Mouse (Mus musculus) spleen, postnatal 4 days (tissue): Measurements from ENCODE around the gene Mylk.

Experiments used
- DNase-seq, 2 experiments: peaks; one replicate each; pipeline ENCODE4 v3.0.0; 2022; ENCODE audit warnings: low spot score in 2 of 2

The Mylk gene

DNA sequence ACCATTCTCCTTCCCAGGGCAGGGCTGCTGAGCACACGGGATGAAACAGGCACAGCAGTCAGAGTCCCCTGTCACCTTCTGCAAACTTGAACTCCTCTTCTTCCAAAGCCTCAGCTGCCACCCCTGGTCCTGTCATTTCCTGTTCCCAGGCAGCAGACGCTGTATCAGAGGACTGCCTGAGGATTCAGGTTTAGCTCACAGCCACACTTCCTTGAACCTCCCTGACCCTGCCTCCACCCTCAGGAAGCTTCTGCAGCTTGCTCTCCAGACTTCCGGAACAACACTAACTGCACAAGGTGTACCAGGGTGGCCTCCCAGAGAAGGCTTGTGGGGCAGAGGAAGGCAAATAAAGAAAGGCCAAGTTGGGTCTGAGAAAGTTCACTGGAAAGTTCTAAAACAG is 102.6 kb downstream of the Mylk start:
- DNase-seq: no peak

DNA sequence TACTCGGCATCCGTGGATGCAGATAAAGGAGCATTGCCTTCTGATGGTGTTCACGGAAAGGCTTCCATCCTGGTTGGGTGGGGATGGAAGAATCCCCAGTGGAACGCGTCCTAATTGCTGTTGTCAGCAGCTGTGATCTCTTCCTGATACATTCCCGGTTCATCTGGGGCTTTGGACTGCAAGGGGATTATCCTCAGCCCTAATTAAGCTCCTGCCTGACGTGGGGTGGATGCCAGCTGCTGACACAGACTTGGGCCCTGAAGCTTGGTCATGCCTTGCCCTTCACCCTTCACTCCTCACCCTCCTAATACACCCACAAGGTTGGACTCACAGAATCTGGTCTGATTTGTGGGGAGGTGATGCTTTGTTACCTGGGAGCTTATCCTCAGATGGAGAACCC is 109.1 kb downstream of the Mylk start:
- DNase-seq: no peak

DNA sequence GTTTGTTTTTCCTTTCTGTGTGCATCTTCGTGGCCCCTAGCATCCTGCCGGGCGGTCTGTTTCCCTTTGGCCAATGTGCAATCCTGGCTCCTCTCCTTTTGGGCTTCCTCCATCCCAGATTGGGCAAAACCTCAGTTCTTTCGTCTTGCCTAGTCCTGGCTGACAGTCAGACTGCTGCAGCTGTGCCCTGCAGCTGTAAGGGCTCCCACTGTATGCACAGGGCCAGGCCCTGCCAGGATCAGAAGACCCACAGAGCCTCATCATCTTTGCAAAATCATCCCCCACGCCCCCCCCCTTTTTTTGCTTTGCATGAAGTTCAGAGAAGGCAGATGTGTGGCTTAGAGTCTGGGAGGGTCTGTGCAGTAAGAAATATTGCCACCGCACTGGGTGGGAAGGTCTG is 110.1 kb downstream of the Mylk start:
- DNase-seq: no peak

DNA sequence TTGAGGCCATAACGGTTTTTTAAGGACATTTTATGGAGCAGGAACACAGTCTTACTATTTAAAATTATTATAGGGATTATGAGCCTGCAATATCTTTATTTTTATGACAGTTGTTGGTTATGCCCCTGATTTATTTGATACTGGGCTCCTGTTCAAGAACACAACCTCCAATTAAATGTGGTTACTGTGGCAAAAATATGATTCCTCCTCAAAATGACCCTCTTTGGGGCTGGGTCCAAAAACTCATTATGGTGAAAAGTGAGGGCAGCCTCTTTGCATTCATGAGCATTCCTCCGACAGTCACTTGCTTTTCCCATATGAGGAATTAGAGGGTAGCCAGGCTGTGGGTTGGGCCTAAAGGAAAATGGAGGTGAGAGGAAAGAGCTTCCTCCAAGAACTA is 110.7 kb downstream of the Mylk start:
- no peak for DNase-seq

DNA sequence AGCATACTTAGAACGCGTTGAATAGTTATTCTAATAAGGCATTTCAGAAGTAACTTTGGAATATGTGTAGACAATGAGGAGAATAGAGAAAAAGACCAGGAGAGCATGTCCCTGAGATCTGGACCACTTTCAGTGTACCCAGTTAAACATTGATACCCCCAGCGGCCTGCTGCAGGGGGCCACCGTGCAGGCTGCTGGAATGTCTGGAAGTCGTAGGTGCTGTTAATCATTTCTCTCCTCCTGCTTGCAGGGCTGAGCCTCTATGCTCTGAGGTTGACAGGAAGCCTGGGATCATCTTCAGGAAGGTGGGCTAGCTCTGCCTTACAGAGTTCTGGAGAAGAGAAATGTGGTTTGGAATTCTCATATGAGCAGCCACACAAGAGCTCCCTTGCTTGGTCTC is 112.6 kb downstream of the Mylk start:
- no peak for DNase-seq

DNA sequence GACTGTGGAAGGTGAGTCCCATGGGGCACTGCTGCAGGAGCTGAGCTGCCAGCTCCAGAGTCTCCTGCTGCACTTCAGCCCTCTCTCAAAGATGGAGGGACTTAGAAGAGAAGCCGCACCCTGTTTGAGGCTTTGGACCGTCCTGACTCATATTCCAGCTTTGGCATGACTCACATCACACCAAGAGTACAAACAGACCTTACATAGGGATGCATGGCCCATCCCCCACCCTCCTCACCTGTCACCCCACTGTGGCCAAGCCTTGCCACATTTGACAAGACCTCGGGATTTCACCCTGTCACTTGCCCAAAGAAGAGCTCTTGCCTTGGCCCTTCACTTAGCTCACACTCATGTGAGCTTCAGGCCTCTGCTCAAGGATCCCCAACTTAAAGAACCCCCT is 115.8 kb downstream of the Mylk start:
- no peak for DNase-seq

DNA sequence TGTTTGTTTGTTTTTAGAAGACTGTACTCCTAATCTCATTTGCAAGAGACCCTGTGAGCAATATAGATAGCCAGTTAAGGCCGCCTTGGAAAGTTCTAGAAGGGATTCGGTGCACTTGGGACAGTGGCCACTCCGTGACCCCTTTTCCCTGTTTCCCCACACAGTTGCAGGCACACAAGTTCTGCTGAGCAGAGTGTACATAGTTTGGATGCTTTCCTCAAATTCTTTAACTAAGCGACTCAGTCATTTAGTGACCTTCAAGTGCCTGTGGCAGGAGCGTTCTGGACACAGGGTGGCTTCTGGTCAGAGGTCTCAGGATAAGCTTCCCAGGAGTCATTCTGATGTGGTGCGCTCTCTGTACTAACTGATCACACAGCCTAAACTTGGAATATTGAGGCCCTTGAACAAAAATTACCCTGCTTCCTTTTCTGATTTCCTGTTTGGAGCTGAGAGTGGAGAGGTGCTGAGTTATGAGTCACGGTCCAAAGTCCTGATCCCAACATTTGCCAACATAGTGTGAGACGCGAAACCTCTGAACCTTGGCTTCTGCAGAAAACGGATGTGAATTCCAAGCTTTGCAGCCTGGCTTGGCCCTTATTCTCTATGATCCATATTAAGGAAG is 116.8 kb downstream of the Mylk start:
- no peak for DNase-seq

DNA sequence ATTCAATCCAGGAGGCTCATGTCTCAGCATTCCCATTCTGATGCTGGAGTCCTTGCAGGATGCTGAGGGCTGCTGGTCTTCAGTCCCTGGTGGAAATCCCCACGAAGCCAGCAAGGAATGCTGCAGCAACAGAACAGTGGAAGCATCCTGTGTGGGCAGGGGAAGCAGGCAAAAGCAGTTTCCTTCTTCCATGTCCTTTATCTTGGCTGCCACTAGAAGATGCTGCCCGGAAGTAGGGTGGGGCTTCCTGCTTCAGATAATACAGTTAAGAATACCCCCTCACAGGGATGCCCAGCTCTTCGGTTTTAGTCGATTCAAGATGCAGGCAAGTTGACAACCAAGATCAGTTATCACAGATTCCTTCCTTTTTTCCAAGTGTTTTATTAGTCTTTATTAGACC is 120.4 kb downstream of the Mylk start:
- no peak for DNase-seq

DNA sequence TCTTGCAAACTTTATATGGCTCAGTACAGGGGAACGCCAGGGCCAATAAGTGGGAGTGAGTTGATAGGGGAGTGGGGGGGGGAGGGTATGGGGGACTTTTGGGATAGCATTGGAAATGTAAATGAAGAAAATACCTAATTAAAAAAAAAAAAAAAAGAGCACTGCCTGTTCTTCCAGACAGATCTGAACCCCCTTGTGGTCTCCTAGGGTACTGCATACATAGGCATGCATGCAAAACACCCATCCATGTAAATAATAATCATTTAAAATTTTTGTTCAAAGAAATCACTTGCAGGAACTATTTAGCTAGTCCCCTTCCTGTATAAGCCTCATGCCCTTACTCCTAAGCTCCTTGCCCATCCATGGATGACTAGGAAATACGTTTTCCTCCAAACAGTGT is 122.2 kb downstream of the Mylk start:
- no peak for DNase-seq

DNA sequence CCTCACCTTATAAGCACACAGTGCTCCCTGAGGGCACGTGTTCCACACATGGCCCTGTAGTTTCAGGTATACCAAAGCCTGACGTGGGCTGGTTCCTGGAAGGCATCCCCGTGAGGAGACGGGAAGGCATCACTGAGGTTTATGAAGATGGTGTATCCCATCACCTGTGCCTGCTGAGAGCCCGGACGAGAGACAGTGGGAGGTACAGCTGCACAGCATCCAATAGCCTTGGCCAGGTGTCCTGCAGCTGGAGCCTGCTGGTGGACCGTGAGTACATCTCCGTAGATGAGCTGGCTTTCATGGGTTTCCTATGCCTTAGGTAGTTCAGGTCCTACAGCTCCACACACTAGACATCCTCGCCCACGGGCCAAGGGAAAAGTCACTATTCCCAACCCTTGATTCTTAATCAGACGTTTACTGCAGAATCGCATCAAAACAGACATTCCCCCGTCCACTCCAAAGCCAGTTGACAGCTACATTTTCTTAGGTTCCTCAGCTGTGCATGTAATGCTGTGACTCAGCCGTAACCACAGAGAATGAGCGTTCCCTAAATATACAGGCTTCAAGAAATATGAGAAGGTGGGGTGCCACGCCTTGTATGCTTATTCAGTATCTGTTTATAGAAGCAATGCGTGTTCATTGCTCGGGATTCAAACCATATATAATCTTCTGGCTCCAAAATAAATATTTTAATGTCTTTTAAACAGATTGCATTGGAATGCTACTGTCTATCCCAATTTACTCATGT is 135.2 kb downstream of the Mylk start:
- no peak for DNase-seq

DNA sequence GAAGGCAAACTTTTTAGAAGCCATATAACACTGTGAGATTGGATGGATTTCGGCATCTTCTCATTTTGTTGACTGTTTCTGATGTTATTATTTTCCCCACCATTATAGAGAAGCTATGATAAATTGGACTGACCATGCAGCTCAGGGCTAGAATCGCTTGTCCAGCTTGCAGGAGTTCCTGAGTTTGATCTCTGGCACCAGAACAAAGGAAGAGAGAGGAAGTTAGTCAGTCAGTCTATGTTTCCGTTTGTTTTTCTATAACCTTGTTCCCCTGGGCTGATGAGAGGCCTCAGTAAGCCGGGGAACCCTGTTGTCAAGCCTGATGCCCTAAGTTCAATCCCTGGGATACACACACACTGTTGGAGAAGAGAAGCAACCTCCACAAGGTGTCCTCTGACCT is 135.8 kb downstream of the Mylk start:
- no peak for DNase-seq

DNA sequence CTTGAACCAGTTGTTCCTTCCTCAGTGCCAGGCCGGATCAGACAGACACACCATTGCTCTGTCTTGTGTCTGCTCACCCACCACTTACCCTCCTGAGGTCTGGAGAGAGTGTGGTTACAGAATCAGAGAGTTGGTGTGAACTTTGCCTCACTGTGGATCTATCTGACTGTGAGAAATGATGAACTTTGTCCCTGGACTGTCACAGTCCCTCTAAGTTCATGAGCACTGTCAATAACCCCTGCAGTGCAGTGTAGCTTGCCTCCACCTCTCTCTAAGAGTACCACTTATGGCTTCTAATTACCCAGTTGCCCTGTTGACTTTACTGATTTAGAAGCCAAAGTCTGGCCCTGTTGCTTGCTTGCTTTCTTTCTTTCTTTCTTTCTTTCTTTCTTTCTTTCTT is 142.0 kb downstream of the Mylk start:
- DNase-seq: no peak

DNA sequence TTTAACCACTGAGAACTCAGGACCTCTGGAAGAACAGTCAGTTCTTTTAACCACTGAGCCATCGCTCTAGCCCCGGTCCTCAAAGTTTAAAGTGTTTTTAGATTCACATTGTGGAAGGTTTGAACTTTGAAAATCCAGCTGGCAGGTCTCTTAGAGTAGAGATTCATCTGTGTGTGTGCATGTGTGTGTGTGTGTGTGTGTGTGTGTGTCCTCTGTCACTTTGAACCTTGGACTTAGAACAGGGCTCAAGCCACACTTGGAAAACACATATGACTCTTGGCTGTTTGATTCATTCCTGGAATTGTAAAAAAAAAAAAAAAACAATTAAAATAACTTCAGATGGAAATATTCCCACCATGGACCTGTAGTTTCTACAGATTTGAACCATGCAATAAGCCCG is 149.0 kb downstream of the Mylk start:
- DNase-seq: no peak

DNA sequence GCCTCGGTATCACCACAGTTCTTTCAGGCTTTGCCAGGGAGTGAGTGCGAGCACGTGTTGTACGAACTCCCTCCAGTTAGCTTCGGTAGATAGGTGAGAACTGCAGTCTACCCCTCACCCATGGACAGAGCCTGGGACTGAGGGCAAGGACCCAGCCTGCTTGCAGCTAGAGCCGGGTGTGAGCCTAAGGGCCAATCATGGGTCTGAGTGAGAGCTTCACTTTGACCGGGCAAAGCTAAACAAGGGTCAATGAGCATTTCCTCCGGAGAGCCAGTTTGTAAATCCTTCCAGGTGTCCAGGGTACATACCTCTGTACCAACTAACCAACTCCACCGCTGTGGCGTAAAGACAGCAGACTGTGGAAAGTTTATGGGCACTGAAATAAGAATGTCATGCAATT is 150.9 kb downstream of the Mylk start:
- DNase-seq: no peak

DNA sequence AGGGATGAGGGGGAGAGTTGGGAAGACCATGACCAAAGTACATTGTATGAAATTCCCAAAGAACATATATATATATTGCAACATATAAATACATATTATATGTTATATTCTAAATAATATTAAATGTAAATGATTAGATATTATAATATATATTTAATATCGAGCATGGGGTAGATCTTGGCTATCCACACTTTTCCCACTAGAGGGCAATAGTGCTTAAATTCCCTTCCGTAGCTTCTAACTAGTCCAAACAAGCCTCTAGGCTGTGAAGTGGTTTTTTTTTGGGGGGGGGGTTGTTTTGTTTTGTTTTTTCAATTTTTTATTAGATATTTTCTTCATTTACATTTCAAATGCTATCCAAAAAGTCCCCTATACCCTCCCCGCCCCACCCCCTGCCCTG is 152.0 kb downstream of the Mylk start:
- no peak for DNase-seq

DNA sequence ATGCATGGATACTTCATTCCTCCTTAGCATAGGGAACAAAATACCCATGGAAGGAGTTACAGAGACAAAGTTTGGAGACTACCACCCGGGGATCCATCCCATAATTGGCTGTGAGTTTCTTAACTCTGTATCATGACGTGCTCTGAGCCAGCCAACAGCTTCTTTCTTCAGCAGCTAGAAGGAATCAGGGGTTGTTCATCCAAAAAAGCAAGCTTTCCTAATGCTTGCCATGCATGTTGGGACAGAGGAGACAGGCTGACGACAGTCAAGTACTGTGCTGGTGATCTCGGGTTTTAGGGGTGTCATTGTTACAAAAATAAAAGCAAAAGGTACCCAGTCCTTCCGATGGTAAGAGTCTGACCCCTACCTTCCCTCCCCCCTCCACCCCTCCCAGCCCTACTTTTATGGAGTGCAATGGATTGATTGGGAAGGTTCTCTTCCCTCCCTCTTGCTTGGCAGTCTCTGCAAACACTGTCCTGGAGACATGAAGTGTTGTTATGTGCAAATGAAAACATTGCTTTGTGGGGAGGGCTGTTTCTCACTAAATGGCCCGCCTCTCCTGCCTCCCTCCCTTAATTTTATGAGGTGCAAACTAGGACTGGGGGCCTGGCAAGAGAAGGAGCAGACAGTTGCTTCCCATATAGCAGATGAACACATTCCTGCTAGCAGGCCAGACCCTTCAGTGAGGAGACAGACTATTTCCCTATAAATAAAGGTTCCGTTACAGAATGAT is 153.2 kb downstream of the Mylk start:
- DNase-seq: no peak

DNA sequence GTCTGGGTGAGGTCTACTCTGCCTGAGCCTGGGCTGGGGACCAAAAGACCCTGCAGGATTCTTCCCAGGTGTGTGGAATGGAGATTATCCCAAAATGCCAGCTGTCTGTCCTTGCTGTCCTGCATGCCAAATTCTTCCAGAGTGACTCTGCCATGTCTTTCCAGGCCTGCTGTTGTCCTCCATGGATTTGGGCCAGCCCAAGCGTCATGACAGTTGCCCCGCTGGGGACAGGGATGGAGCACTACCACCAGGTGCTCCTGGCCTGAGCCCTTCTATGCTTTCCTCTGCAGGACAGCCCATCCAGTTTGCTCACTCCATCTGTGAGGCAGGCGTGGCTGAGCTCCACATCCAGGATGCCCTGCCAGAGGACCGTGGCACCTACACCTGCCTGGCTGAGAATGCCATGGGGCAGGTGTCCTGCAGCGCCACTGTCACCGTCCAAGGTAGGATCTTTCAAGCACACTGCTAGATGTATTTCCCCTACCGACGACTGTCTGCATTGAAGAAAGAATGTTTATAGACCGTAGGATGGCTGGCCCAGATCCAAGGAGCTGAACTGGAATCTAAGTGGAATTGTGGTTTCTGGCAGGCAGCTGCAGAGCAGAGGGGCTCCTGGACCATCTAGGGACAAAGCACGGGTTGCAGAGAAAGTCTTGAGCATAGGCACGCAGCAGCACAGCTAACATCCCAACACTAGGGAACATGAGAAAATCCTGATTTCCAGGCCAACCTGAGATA is 154.2 kb downstream of the Mylk start:
- no peak for DNase-seq

DNA sequence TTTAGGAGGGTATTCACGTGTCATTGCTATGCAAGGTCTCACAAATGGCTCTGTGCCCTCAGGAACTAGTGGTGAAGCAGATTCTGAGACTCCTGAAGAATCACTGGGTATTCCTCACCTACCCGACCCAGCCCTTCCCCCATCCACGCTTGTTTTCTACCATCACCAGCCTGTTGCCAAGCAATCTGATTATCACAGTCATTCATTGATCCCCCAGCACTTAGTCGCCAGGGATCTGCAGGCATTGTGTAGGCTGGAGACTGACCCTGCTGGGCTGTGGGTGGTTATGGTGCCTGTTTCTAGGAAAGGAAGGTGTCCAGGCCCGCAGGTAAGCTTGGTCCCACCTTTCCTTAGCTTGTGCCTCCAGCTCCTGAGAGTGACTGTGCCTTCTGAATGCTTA is 155.0 kb downstream of the Mylk start:
- no peak for DNase-seq

DNA sequence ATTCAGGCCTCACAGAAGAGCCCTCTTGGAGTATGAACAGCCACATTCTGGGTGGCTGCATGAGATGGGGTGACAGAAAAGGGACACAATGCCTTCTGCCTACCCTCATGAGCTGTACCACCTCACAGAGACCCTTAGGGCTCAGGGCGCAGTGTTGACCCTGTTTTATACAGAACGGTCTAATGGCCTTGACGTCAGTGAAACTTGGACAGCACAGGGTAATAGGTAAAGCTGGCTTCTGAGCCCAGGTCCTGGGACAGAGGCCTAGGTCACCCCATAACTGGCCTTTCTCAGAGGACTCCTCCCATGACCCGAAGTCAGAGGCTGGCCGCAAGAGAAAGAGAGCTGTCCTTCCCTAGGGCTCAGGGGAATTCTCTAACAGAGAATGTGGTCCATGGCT is 155.5 kb downstream of the Mylk start:
- DNase-seq: no peak

DNA sequence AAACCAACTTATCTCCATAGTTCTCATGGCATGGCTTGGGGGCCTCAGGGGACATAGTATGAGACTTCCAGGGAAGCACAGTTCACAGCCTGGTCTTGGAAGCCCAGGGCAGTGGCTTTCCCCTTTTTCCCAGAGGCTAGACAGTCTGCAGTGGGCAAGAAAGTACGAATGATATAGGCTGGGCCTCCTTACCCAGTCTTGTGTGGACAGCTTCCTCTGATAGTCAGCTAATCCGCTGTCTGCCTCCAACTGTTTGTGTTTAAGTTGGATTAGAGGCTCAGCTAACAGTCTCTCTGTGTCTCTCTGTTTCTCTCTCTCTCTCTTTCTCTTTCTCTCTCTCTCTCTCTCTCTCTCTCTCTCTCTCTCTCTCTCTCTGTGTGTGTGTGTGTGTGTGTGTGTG is 156.0 kb downstream of the Mylk start:
- DNase-seq: no peak

DNA sequence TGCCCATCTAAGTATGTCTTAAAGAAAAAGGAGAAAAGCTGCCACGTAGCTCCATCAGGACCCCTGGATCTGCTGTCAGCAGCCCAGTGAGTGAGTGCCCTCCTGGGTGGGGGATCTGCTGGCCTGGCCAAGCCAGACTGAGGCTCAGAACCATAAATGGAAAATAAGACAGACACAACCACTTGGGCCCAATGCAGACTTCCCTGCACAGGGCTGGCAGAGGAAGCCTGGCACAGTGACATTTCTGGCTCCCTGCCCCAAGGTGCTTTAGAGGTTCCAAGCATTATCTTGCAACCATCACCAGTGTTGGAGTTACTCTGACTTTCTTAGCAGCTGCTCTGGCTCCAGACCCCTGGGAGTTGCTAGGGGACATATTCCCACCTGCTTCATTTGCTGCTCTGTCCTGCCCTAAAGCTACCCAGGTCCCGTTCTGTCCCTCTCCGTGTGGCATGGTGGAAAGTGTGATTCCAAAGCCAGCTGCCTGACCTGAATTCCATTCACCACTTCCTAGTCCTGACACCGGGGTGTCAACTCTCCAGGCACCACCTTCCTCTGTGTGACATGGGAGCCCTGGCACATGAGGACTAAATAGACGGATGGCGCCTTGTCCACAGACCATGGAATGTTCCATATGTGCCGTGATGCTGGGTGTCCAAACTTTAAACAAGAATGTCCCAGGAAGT is 156.7 kb downstream of the Mylk start:
- no peak for DNase-seq

DNA sequence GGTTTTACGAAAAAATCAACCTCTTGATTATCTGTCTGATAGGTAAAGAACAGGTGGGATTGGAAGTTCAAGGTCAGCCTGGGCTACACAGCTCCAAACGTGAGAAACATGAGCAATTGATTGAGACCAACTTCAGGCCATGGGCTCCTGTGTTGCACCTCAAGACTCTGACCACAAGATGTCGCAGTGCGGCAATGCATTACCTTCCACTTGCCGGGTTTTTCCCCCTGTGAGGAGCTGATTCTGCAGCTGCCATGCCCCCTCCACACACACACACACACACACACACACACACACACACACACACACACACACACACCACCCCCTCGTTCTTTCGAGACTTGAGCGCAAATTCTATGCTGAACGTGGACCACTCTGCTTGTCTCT is 157.3 kb downstream of the Mylk start:
- DNase-seq: peak; percentile 39 to 78
